Comparison of ENCODE assay signal across 13 mouse cellular contexts in the genomic region with DNA sequence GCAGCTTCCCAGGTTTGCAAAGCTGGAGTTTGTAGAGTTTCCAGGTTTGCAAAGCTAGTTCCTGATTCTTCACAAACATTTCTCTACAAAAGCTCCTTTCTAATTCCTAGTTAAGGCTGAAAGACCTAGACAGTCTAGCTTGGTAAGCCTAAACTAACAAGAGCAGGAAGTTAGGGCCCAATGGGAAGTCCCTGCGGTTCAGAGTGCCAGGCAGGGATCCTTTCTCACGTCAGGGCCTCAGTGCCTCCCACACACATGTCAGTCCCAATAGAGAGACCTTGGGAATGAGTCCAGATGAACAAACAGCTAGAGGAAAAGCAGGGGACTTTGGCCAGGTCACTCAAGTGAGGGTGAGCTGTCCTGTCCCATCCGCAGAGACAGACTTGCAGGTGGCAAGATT. TPM values are rescaled to one million over a fixed set of nuclear protein-coding genes. Genes with fewer than 3 reads are reported as not detected.
DNase-seq lines count a peak whose midpoint lies in the region; ATAC-seq and TF ChIP-seq lines count a peak whose summit lies in the region.
"Had no signal": no experiment of that assay in that cellular context is flagged by ENCODE, and none has a peak within 500 bp of the region (broad histone marks: within the 10 kb centered on the region; RNA-seq: fewer than 3 reads in every experiment).

No protein-coding gene starts in this region.

- DNase-seq in spleen, postnatal 36 days (ENCODE audit: low spot score in 2 of 2) = peak; percentile 2 to 11
- no peak for DNase-seq in spleen, adult 12 weeks (ENCODE audit: low spot score)
- peak in 1 of 3 experiments; percentile 26 for DNase-seq in liver, embryonic 14.5 days (ENCODE audit: low read depth in 3 of 3, low spot score in 3 of 3)
- DNase-seq in thymus, postnatal 36 days = no peak
- DNase-seq in spleen, postnatal 14 days (ENCODE audit: low spot score in 2 of 2) = no peak
- no peak for DNase-seq in thymus, postnatal 0 days (ENCODE audit: low spot score)
- DNase-seq: forebrain, postnatal 0 days; heart, adult 2 months; right cerebral cortex, postnatal 25 days; thymus, postnatal 25 days had no signal

- no peak for TF ChIP-seq CTCF in embryonic fibroblast, embryonic 13.5 days (IDR thresholded peaks at IDR 0.05; ENCODE audit: borderline replicate concordance, insufficient read depth, low read length)
- TF ChIP-seq CTCF in liver, embryonic 14.5 days (IDR thresholded peaks at IDR 0.05; ENCODE audit: low read depth) = no peak

- no peaks in the 10 kb centered on the region for H3K9me3 ChIP-seq in liver, embryonic 14.5 days (ENCODE audit: control insufficient read depth, low read length)
- H3K9me3 ChIP-seq: embryonic facial prominence, embryonic 10.5 days had no signal

- ATAC-seq in liver, embryonic 14.5 days (ENCODE audit: insufficient read depth) = peak; percentile 78
- ATAC-seq: forebrain, postnatal 0 days; hindbrain, postnatal 0 days had no signal

- H3K4me2 ChIP-seq in liver, embryonic 14.5 days (ENCODE audit: low read depth) = no peak overlapping the region

- peak overlapping the region; percentile 79 for H3K27ac ChIP-seq in embryonic fibroblast, embryonic 13.5 days (ENCODE audit: insufficient read depth, low read length)
- H3K27ac ChIP-seq in liver, embryonic 14.5 days = no peak overlapping the region
- H3K27ac ChIP-seq: embryonic facial prominence, embryonic 10.5 days; heart, adult 2 months; hindbrain, postnatal 0 days had no signal

- no peaks in the 10 kb centered on the region for H3K27me3 ChIP-seq in liver, embryonic 14.5 days (ENCODE audit: control insufficient read depth, insufficient read depth, low read length)

- WGBS in liver, embryonic 14.5 days (ENCODE audit: insufficient replicate concordance) = 30% methylated on average over 3 of the region's 3 CpGs

- no peaks in the 10 kb centered on the region for H3K4me1 ChIP-seq in embryonic fibroblast, embryonic 13.5 days (ENCODE audit: control insufficient read depth, insufficient read depth, low read length)
- peaks cover 0 to 10% of the 10 kb centered on the region in 2 experiments; a peak in 1 of 4 replicates for H3K4me1 ChIP-seq in liver, embryonic 14.5 days (replicated peaks; ENCODE audit: control insufficient read depth in 2 of 2, insufficient read depth in 2 of 2, low read length in 1 of 2)
- H3K4me1 ChIP-seq: embryonic facial prominence, embryonic 10.5 days had no signal

- TF ChIP-seq POLR2A in embryonic fibroblast, embryonic 13.5 days (IDR thresholded peaks at IDR 0.05; ENCODE audit: low read depth, low read length) = no peak

- no peaks in the 10 kb centered on the region for H3K36me3 ChIP-seq in liver, embryonic 14.5 days (replicated peaks; ENCODE audit: control insufficient read depth, insufficient read depth, low read depth)
- H3K36me3 ChIP-seq: embryonic facial prominence, embryonic 10.5 days had no signal

- no peak for TF ChIP-seq EP300 in liver, embryonic 14.5 days (IDR thresholded peaks at IDR 0.05; ENCODE audit: low read depth)

- H3K4me3 ChIP-seq in embryonic fibroblast, embryonic 13.5 days (ENCODE audit: insufficient read depth, low read length) = no peak overlapping the region
- no peak overlapping the region for H3K4me3 ChIP-seq in liver, embryonic 14.5 days (ENCODE audit: insufficient read depth in 1 of 2, low read depth in 2 of 2, low read length in 2 of 2)
- H3K4me3 ChIP-seq: embryonic facial prominence, embryonic 10.5 days; heart, adult 2 months had no signal

- H3K9ac ChIP-seq in liver, embryonic 14.5 days (replicated peaks) = no peak overlapping the region
- H3K9ac ChIP-seq: forebrain, postnatal 0 days had no signal

RNA-seq across cellular contexts. Expression of a gene that starts 1.3 kb away (rescaled TPM):
- 111 and 212 TPM in 2 replicates for polyA plus RNA-seq in embryonic fibroblast, embryonic 13.5 days (2011; ENCODE audit: insufficient read length, low read depth, missing spikeins)
- 3.7 and 4.8 TPM in 2 replicates for polyA plus RNA-seq in liver, embryonic 14.5 days (2012; rRNA removed)
- 6.3 and 6.4 TPM in 2 replicates for polyA plus RNA-seq in liver, embryonic 14.5 days (2014; fragmentation: Nextera tagmentation; extraction: Ambion mirVana)
- 3.9 TPM in 2 replicates for polyA plus RNA-seq in thymus, postnatal 0 days (2015; fragmentation: Nextera tagmentation; extraction: Ambion mirVana)
- polyA plus RNA-seq: embryonic facial prominence, embryonic 10.5 days; forebrain, postnatal 0 days had no signal

RNA-seq across cellular contexts. Expression of a gene that starts 32.0 kb away (rescaled TPM):
- polyA plus RNA-seq in embryonic fibroblast, embryonic 13.5 days (2011; ENCODE audit: insufficient read length, low read depth, missing spikeins) = 2.0 and 7.6 TPM in 2 replicates
- polyA plus RNA-seq in liver, embryonic 14.5 days (2012; rRNA removed) = 5.8 and 7.5 TPM in 2 replicates
- polyA plus RNA-seq in liver, embryonic 14.5 days (2014; fragmentation: Nextera tagmentation; extraction: Ambion mirVana) = 5.0 and 6.0 TPM in 2 replicates
- 39.5 and 42.1 TPM in 2 replicates for polyA plus RNA-seq in thymus, postnatal 0 days (2015; fragmentation: Nextera tagmentation; extraction: Ambion mirVana)

RNA-seq across cellular contexts. Expression of a gene that starts 44.3 kb away (rescaled TPM):
- not detected in 2 replicates for polyA plus RNA-seq in embryonic fibroblast, embryonic 13.5 days (2011; ENCODE audit: insufficient read length, low read depth, missing spikeins)
- polyA plus RNA-seq in liver, embryonic 14.5 days (2012; rRNA removed) = not detected in 2 replicates
- polyA plus RNA-seq in liver, embryonic 14.5 days (2014; fragmentation: Nextera tagmentation; extraction: Ambion mirVana) = not detected in 2 replicates
- polyA plus RNA-seq in thymus, postnatal 0 days (2015; fragmentation: Nextera tagmentation; extraction: Ambion mirVana) = 0.38 TPM in 1 of 2 replicates, not detected in the other
- polyA plus RNA-seq: embryonic facial prominence, embryonic 10.5 days; forebrain, postnatal 0 days; heart, adult 2 months; hindbrain, postnatal 0 days had no signal

RNA-seq across cellular contexts. Expression of a gene that starts 58.6 kb away (rescaled TPM):
- not detected in 2 replicates for polyA plus RNA-seq in embryonic fibroblast, embryonic 13.5 days (2011; ENCODE audit: insufficient read length, low read depth, missing spikeins)
- polyA plus RNA-seq in liver, embryonic 14.5 days (2012; rRNA removed) = not detected in 2 replicates
- polyA plus RNA-seq in liver, embryonic 14.5 days (2014; fragmentation: Nextera tagmentation; extraction: Ambion mirVana) = not detected in 2 replicates
- polyA plus RNA-seq in thymus, postnatal 0 days (2015; fragmentation: Nextera tagmentation; extraction: Ambion mirVana) = 0.22 and 0.36 TPM in 2 replicates
- polyA plus RNA-seq: forebrain, postnatal 0 days; heart, adult 2 months; hindbrain, postnatal 0 days had no signal

Comparison
In these comparisons a context has a peak if more than half of its experiments do, and no peak if none do; other contexts are left out.
1. DNase-seq: peak in spleen, postnatal 36 days (2 of 2); none in spleen, adult 12 weeks (single experiment), thymus, postnatal 36 days (0 of 2), spleen, postnatal 14 days (0 of 2) and thymus, postnatal 0 days (single experiment).
2. RNA of a gene that starts 1.3 kb away (polyA plus RNA-seq): 111 to 212 TPM in embryonic fibroblast, embryonic 13.5 days; 3.7 to 6.4 TPM in liver, embryonic 14.5 days and 3.9 TPM in thymus, postnatal 0 days; every median in the first group is over 10 times any median in the second.